Mouse (Mus musculus): ENCODE results near the gene Ptprs. TPM values are rescaled to one million over a fixed set of nuclear protein-coding genes. Genes with fewer than 3 reads are reported as not detected.
A peak's percentile ranks its signal among the peaks of the same experiment; 100 is the strongest.

Gene Ptprs
- total RNA-seq, 4 experiments from 2014 or later = 25.5 to 38.3 (median 30.6) TPM

- no peak for DNase-seq (ENCODE audit: low spot score in 2 of 2)
Measured at GRCm38 (mm10) chr17:56493841-56494240, 17.6 kb upstream of the Ptprs start.

GRCm38 (mm10) chr17:56490438-56491152 is 14.3 kb upstream of the Ptprs start:
- no peak for DNase-seq (ENCODE audit: low spot score in 2 of 2)

- DNase-seq (ENCODE audit: low spot score in 2 of 2) = no peak
Measured at GRCm38 (mm10) chr17:56488028-56488427, 11.7 kb upstream of the Ptprs start.

GRCm38 (mm10) chr17:56487441-56487888 is 11.2 kb upstream of the Ptprs start:
- DNase-seq (ENCODE audit: low spot score in 2 of 2) = no peak

- no peak for DNase-seq (ENCODE audit: low spot score in 2 of 2)
Measured at GRCm38 (mm10) chr17:56485926-56486325, 9.6 kb upstream of the Ptprs start.

GRCm38 (mm10) chr17:56485118-56485517 is 8.8 kb upstream of the Ptprs start:
- DNase-seq (ENCODE audit: low spot score in 2 of 2) = no peak

- no peak for DNase-seq (ENCODE audit: low spot score in 2 of 2)
Measured at GRCm38 (mm10) chr17:56482671-56483070, 6.4 kb upstream of the Ptprs start.

- peak in 1 of 2 experiments; percentile 66 for DNase-seq (ENCODE audit: low spot score in 2 of 2)
Measured at GRCm38 (mm10) chr17:56479358-56479757, 3.1 kb upstream of the Ptprs start.

- no peak for DNase-seq (ENCODE audit: low spot score in 2 of 2)
Measured at GRCm38 (mm10) chr17:56478191-56478611, 1.9 kb upstream of the Ptprs start.

GRCm38 (mm10) chr17:56477191-56477818 is 1.0 kb upstream of the Ptprs start:
- no peak for DNase-seq (ENCODE audit: low spot score in 2 of 2)

- DNase-seq (ENCODE audit: low spot score in 2 of 2) = no peak
Measured at GRCm38 (mm10) chr17:56475584-56476401, 490 bp downstream of the Ptprs start.

- DNase-seq (ENCODE audit: low spot score in 2 of 2) = no peak
Measured at GRCm38 (mm10) chr17:56474831-56475581, 1.3 kb downstream of the Ptprs start.

- DNase-seq (ENCODE audit: low spot score in 2 of 2) = no peak
Measured at GRCm38 (mm10) chr17:56474311-56474830, 1.9 kb downstream of the Ptprs start.

- no peak for DNase-seq (ENCODE audit: low spot score in 2 of 2)
Measured at GRCm38 (mm10) chr17:56473611-56473905, 2.7 kb downstream of the Ptprs start.

GRCm38 (mm10) chr17:56472733-56473610 is 3.3 kb downstream of the Ptprs start:
- DNase-seq (ENCODE audit: low spot score in 2 of 2) = no peak

- no peak for DNase-seq (ENCODE audit: low spot score in 2 of 2)
Measured at GRCm38 (mm10) chr17:56472121-56472520, 4.2 kb downstream of the Ptprs start.

GRCm38 (mm10) chr17:56471136-56471535 is 5.1 kb downstream of the Ptprs start:
- no peak for DNase-seq (ENCODE audit: low spot score in 2 of 2)

GRCm38 (mm10) chr17:56470571-56470970 is 5.7 kb downstream of the Ptprs start:
- DNase-seq (ENCODE audit: low spot score in 2 of 2) = no peak

- no peak for DNase-seq (ENCODE audit: low spot score in 2 of 2)
Measured at GRCm38 (mm10) chr17:56470001-56470436, 6.3 kb downstream of the Ptprs start.

GRCm38 (mm10) chr17:56469275-56469674 is 7.0 kb downstream of the Ptprs start:
- no peak for DNase-seq (ENCODE audit: low spot score in 2 of 2)
